Mouse (Mus musculus) embryonic fibroblast, embryonic 13.5 days (primary cell): Measurements from ENCODE around the gene Upk1a.

Source experiments
- CTCF ChIP-seq: IDR thresholded peaks from 2 replicates; pipeline ENCODE4 v1.5.1; 2011; ENCODE audit warnings: mild to moderate bottlenecking, control low read depth, low read length, moderate library complexity, borderline replicate concordance; ENCODE audit not compliant: insufficient read depth
- POLR2A ChIP-seq: IDR thresholded peaks from 2 replicates; pipeline ENCODE4 v1.6.1; 2011; ENCODE audit warnings: low read depth, mild to moderate bottlenecking, control low read depth, low read length, moderate library complexity

- TF ChIP-seq CTCF (no peak), POLR2A (no peak)
Measured at GRCm38 (mm10) chr7:30557901-30558514, 54.6 kb downstream of the Upk1a start.
